Mouse (Mus musculus) kidney, postnatal 10 days (tissue): ENCODE results near the gene Spop.

ENCODE experiments used
- DNase-seq: peaks from one replicate; pipeline ENCODE4 v3.0.0; 2021; ENCODE audit warnings: mixed read lengths

Spop gene

GRCm38 (mm10) chr11:95532353-95533072 lies 118.6 kb downstream of the Spop start:
- DNase-seq: no peak

- DNase-seq: peak; percentile 95
Observed at GRCm38 (mm10) chr11:95533484-95534160, 119.7 kb downstream of the Spop start.

DNA sequence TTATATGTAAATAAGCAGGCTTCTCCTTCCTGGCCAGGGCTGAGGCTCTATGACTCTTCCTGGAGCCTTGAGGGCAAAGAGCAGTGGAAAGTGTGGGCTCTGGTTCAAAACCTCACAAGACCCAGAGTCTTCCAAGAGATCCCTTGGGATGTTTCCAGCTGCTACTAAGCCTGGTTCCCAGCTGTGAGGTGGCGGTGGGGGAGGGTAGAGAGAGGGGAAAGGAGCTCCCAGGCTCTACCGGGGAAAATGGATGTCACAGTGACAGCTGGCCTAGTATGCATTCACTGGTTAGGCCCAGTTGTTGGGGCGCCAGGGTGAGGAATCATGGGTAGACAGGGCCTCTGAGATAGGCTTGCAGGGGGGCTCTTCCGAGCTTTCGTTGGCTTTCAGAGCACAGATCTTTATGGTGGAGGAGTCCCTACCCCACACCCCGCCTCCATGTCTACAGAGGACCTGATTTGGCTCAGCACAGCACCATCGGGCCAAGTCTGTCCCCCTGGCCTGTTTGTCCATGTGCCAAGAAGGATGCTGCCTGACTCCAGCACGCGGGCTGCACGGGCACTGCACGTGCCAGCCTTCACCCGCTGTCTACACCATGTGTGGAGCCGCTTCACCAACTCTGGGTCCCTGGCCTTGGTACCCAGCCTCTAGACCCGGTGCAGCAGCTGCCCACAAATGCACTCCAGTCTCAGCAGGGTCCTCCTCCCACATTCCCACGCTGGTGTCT lies 124.7 kb downstream of the Spop start:
- DNase-seq: peak; percentile 54

DNA sequence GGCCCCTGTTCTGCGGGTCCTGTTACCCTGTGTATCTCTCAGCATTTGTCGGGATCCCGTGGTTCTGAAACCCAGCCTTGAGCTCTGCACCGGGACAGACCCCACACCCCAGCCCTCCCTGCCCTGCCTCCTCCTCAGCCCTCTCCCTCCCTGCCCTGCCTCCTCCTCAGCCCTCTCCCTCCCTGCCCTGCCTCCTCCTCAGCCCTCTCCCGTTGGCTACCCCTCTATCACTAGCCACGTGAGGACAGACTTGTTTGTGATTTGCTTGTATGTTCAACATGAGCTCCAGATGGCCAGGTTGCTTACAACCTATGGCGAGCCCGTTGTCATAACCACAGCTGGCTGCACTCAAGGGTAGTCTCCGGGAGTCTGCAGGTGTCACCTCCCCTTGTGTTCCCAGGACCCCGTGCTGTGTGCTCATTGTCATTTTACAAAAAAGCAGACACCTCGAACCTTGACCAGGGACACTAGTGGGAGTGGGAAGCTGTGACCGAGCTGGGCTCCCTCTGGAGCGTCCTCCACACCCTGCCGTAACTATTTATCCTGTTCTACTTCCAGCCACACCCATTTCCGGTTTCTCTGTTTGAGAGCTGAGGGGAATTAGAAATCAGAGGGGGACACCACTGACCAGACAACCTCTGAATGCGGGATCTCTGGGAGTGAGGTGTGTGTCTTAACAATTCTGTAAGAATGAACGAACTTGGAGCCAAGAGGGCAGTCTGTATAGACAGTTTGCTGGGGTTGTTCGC lies 126.9 kb downstream of the Spop start:
- DNase-seq: no peak
